Mouse (Mus musculus) NIH3T3 (cell line): ENCODE data around the gene Plekha7.
A peak's percentile ranks its signal among the peaks of the same experiment; 100 is the strongest.

Source experiments
- DNase-seq: peaks from one replicate; pipeline ENCODE4 v3.0.0-alpha.2; 2012; ENCODE audit warnings: low read depth

Plekha7 gene

DNA sequence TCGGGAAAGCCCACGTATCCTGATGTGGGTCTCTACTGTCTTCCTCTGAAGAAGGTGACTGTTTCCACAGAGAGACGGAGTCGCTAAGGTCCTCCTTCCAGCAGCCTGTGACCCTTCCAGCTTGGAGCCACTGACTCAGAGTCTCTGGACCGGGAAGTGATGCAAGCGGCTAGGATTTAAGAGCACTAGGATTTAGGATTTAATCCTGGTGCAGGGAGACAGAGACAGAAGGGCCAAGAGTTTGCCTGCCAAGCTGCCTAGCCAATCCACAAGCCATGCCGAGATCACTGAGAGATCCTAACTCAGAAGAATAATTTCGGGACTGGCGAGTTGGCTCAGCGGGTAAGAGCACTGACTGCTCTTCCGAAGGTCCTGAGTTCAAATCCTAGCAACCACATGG is 59.6 kb downstream of the Plekha7 start:
- no peak for DNase-seq

DNA sequence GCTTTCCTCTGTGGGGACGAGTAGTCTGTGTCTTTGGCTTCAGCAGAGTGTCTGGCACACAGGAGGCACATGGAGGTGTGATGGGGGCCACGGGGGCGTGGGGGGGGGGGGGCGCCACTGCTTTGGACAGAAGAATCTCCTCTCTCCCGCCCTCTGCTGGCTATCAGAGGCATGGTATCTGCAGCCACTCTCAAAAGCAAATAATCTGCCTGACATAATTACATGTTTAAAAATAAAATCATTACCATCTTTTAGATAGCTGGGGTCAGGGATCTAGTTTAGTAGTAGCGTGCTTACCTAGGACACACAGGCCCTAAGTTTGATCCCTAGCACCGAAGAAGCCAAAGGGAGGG is 60.8 kb downstream of the Plekha7 start:
- DNase-seq = peak; percentile 44

DNA sequence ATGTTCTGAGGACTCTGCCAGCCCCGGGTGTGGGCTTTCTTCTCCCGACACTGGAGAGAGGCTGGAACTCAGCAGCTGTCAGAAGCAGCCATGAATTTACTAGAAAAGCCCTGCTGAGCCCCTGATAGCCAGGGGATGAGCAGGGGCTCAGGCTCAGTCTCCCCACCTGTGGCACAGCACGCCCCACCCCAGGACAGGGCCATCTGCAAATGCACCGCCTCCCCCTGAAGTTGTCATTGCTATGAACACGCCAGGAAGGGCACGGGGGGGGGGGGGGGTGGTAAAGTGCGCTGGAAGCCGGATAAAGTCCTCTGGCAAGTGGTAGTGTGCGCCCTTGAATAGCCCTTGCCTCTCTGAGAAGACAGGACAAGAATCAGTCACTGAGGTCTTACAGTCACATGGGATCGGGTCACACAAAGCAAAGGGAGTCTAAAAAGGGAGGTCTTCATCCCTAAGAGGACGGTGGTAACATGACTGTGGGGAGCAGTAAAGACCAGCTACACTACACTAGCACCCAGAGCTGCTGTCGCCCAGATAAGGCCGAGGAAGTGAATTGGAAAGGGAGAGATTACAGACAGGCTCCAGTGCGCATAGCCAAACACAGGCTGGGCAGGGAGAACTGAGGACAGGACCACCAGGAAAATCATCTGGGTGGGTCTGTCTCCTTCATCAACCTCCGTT is 61.3 kb downstream of the Plekha7 start:
- DNase-seq = no peak

DNA sequence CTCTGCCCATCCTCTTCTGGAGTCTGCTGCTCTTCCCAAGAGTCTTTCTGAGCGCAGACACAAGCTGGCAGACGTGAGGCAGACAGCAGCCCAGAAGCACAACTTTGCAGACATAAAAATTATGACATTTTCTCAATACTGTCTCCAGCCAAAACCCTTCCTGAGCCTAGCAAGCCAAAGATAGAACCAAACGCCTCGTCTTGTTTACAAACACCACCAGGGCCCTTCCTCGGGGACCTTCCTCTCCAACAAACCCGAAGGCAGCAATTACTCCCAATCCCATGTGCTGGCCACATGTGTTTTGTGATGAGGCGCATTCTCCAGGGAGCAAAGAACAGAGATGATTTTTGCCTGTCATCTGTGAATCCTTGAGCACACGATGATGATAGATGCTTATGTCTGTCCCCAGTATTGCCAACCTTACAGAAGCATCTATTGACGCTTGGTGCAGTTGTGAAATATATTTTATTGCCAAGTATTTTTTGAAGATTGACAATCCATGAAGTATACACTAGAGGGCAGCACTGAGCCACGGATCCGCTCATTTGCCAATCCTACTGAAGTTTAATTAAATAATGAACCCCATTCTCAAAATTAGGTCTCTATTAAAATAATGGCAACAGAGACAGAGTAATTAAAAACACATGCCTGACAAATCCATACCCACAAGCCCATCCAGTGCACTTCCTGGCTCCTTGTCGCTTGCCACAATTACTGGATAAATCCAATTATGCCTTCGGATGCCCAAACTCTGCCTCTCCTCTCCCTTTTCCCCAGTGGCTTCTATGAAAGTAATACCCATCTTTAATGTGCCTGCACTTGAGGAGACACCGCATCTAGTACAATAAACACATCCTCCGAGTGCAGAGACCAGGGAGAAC is 62.1 kb downstream of the Plekha7 start:
- peak; percentile 66 for DNase-seq

DNA sequence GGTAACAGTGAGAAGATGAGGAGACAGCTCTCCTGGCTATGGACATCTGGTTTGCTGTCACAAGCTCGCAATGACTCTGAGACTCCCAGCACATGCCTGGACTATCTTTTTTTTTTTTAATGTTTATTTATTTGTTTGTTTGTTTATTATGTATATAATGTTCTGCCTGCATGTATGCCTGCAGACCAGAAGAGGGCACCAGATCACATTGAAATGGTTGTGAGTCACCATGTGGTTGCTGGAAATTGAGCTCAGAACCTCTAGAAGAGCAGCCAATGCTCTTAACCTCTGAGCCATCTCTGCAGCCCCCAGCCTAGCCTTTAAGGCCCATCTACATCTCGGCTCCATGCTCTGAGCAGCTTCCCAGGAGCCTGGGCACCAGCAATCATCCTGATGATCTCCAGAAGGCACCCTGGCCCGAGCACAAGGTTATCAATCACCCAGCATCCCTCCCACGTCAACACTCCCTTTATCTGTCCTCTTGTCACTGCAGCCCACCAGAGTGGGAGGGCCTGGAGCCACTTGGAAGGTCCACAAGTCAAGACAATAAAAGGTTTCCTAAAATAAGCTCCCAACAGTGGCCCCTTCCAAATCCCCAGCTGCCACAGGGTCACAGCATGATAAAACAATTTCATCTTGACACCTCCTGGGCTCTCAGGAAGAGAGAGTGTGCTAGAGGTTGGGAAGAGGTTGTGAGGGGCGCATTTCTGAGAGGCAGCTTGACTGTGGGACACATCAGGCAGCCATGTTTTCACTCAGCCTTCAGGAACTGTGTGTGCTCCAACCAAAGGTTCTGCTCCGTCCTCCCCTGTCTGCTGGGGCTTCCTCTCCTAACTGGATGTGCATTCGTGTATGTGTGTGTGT is 63.6 kb downstream of the Plekha7 start:
- peak; percentile 62 for DNase-seq

DNA sequence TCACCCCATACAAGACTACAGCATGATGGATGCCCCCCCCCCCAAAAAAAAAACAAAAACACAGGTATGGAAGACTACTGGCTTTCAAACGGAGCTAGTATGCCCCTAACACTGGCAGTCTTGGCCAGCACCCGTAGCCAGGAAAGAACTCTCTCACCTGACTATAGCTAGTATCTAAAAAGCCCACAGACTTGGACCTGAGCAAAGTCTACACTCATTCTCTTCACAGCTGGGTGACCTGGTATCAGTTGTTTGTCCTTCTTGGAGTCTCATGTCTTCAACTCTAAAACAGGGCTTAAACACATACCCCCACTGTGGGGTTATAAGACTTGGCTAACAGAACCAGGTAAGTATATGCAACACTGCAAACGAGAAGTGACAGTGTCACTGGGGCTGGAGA is 65.4 kb downstream of the Plekha7 start:
- no peak for DNase-seq

DNA sequence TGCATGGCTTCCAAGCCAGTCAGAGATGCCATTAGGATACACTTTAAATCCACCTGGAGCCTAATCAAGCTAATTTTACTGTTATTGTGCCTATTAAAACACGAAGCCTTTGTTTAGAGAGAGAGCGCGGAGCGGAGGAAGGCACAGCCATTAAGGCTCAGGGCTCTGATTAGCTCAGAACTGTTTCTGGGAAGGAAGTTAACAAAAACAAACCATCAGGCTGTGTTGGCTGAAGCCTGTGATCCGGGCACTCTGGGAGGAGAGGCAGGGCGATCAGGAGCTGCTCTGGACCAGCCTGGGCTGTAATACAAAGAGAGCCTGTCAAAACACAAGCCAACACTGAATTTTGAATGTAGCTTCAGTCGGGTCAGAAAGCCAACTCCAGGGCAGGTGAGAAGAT is 66.6 kb downstream of the Plekha7 start:
- no peak for DNase-seq

DNA sequence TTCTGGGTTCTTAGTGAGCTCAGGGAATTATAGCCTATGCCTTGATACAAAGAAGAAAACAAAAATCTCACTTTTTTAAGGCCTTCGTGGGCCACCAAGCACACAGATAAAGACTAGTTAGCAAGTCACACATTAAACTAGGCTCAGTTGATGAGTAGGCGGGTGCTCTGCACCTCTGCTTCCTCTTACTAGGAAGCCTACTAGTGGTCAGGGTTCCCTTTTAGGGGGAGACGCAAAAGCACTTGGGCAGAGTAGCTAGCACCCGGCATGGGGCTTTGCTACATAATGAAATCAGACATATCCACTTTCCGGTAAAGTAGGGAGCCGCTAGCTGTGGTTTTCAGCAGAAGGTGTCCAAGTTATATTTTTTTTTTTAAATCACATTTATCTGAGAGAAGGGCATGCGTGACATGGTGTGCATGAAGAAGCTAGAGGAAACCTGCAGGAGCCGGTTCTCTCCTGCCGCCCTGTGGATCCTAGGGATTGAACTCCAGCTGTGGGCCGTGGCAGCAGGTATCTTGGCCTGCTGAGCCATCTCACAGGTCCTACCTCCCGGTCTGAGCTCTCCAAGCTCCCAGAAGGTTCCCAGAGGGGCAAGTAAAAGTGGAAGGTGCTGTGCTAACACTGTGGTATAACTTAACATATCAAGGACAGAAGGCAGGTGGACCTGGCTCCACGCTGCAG is 67.2 kb downstream of the Plekha7 start:
- no peak for DNase-seq

DNA sequence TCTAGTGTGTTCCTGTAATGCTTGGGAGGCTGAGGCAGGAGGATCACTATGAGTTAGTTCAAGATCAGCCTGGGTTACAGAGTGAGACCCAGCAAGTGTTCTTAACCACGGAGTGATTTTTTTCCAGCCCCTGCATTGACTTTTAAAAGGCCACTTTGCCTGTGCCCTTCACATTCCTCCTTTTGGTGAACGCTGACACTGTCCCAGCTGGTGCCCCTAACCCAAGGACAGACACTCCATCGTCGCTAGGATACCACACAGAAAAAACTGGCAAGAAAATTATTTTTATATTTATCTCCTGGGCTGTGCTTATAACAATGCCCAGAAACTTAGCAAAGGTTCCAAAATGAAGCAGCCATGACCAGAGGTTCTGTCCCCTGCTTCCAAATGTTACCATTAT is 67.8 kb downstream of the Plekha7 start:
- no peak for DNase-seq

DNA sequence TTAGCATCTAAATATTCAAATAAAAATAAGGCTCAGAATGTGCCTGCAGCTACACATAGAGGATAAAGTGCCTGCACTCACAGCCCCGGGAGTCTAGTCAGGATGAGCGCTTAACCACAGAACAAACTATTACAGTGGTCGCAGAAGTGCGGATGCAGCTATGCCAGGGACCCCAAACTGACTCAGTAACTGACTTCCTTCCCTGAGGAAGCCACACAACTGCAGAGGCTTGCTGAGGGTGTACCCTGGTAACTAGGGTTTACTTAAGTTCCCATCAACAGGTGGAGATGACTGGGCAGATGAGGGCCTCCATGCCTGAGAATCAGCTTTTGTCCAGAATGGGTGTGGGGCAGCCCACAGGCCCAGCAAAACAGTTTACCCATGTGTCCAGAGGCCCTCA is 69.9 kb downstream of the Plekha7 start:
- no peak for DNase-seq

DNA sequence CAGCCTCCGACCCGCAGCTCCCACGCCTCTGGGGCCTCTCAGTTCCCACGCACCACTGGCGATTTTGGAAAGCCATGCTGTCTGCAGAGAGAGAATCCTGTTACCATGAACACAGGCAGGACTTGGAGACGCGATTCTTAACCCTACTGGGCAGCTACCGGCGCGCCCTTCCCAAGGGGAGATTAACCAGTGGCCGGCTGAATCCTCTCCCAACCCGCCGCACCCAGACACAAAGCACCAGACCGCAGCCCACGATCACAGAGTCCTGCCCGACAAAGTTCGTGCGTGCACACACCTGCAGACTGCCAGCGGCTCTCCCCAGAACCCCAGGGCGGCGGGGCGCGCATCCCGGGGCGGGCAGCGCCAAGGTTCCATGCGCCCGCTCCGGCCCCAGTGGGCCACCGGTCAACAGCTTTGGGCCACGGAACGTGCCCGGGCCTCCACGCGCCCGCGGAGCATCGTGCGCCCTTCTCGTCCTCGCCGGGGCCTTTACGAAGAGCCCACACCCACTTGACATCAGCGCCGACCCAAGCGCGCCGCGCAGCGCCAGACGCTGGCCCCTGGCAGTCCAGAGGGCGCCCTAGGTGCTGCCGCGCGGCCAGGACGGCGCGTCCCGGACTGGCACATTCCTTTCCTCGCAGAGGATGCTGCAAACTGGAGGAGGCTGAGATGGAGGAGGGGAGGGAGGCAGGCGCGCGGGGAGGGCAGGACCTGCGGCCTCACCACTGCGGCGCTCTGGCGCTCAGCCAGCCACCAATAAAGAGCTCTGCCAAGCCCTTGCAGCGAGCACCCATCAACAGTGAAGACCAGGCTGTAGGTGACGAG is 70.8 kb downstream of the Plekha7 start:
- DNase-seq = no peak

DNA sequence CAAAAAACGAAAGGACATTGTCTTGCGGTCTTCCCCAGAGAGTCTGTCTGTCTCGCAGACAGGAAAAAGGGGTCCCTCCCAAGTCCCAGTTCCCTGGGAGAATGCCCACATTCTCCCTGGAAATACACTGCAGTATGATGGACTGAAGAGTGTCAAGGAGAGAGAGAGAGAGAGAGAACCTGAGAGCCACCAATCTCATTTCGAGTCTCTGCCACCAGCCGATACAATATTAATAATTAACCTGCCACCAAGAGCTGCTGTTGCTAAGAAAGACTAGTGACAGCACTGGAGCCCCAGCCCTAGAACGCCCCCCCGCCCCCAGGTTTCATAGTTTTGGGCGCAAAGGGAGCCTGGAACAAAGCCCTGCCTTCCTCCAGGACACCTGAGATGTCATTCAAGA is 71.6 kb downstream of the Plekha7 start:
- no peak for DNase-seq

DNA sequence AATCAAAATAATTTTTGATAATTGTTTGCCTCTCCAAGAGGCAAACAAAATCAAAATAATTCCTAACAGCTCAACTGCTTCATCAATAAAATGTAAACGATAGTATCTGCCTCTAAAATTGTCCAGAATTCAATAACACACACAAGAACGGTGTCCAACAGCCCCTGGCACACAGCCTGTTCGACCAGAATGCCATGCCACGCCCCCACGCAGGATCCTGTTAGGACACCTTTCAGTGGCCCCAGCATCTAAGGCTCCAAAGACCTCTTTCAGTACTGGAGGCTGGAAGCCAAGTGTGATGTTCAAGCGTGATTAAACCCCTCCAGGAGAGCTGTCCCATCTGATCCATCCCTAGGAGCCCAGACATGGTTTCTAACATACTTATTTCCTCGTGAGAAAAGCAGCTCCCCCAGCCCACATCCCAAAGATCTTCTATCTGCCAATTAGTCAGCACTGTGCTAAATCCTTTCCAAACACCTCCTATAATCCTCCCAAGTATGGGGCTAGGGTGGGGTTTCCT is 73.8 kb downstream of the Plekha7 start:
- DNase-seq = no peak

DNA sequence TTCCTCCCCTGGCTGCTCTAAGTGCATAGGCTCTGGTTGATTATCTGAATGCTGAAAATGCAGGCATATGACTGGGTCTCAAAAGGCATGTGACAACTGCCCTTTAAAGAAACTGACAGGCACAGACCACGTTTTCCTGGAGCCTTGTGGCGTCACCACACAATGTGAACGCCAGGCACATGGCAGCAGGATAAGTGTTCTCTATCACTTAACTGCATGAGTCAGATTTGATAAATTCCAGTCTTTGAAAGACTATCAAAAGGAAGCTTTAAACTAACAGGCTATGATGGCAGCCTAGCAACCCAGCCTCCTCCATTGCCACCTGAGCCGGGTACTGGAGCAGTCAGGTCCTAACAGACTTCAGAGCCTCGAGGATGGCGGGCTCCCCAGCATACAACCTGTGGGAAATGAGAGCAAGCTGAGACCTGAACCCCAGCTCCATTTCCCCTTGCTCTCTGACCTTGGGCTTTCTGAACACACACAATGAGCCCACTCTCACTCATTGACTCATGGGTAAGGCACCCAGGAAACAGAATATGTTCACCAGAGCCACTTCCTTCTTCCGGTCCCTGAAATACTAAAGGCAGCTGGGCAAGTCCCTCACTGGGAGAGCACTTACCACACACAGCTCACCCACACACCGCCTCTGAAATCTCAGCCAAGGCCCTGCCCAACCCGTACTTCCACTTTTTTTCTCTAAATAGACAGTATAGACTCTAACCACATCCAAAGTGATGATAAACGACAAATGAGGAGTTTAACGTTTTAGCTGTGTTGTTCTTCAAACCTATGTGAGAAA is 77.2 kb downstream of the Plekha7 start:
- no peak for DNase-seq

DNA sequence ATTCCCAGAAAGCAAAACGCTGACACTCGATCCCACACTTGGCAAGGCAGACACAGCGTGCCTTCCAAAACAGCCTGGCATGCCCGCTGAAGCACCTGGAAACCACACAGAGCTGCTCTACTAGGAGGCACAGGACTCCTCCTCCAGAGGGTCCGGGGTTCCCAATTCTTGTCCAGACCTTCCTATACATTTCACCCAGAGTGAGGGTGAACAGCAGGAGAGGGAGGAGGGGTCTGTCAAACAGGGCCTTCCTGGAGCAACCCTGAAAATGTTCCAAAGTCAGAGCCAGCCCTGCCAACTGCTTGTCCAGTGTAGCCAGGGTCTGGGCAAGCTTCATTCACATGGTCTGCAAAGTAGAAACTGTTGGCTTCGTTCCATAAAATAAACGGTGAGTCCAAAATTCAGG is 81.3 kb downstream of the Plekha7 start:
- DNase-seq = no peak

DNA sequence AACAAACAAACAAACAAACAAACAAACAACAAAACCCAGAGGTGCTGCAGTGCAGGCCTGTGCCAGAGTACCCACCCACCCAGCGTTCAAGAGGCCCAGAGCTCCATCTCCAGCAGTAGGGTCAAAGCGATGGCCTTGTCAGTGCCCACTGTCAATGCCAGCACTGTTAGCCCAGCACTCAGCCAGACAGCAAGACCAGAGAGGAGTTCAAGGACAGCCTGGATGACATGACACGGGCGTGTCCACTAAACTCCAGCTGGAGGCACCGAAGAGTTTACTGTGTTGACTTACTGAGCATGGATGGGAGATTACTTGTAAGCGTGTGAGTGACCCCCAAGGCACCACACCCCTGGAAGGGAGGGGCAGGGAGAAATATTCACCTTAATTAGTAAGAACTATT is 81.9 kb downstream of the Plekha7 start:
- DNase-seq = no peak

DNA sequence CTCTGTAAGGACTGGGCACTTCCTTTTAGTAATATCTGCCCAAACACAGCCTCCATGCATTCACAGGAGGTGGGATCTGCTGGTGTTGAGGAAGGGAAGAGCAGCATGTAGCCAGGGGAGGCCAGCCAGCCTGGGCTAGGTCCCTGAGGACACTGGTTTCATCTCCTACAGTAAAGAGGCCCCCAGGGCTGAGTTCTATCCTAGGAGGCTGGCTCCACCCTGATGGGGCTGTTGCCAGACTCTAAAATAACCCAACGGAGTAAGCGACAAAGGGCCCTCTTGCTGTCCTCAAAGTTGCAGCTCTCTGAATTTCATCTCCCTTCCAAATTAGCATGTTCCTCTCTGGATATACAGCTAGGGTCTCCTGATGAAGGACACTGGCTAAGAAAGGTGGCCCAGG is 83.6 kb downstream of the Plekha7 start:
- no peak for DNase-seq

DNA sequence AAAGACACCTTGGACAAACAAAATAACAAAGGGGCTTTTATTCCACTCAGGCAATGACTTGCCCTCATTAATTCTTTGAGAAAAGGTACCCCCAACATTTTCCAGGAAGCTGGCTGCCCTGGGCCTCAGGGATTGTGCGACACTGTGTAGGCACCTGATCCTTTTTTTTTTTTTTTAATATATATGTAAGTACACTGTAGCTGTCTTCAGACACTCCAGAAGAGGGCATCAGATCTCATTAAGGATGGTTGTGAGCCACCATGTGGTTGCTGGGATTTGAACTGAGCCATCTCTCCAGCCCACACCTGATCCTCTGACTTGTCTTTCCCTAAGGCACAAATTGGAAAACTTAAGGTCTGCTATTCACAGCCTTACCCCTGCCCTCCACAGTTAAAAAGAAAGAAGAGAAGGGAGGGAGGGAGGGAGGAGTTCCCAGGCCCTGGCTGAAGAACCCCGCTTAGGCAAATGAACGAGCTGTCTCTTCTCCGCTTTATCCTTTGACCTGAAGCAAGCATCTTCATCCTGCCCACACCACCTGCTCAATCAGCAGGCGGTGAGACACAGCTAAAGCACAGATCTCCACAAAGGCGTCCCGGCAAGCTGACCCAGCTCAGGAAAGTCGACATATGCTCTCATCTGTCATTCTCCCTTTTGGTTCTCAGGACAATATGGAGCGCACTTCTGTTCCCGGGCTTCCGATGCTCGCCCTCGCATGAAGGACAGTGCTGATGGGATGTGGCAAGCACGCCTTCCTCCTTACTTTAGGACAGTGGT is 85.0 kb downstream of the Plekha7 start:
- DNase-seq = no peak

DNA sequence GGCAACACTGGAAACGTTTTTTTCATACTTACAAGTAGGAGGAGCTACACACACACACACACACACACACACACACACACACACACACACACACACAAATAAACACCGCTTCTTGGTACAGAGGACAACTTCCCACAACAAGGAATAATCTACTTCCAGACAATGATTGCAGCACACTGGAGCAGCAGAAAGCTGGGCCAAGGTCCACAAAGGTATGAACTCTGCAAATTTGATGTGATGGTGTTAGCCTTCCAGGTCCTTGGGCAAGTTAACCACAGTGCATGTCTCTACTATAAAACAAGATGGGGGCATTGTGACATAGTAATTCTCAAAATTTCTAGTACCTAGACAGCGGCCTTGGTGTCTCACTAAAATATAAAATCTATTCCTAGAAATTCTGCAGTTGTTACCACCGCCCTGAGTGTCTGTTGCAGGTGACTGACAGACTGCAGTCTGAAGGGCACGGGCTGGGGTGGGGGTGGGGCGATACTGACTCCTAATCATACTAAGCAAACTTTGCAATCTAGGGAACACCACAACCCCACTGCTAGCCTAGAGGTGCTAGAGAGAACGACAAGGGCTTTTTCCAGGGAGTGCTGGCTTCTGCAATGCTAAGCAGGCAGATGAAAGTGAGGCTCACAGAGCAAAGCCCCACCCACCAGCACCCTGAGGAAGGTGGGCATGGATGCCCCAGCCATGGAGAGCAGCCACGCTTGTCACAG is 85.7 kb downstream of the Plekha7 start:
- no peak for DNase-seq
